ENCODE assay signal across 10 mouse cellular contexts in genomic region chr12:51346121-51346520, GRCm38 (mm10). TPM values are rescaled to one million over a fixed set of nuclear protein-coding genes. Genes with fewer than 3 reads are reported as not detected.
A peak's percentile ranks its signal among the peaks of the same experiment; 100 is the strongest.
DNase-seq lines count a peak whose midpoint lies in the region; ATAC-seq lines count a peak whose summit lies in the region.
"Had no signal": no experiment of that assay in that cellular context is flagged by ENCODE, and none has a peak within 500 bp of the region (broad histone marks: within the 10 kb centered on the region; RNA-seq: fewer than 3 reads in every experiment).

No protein-coding gene starts in this region.

- H3K27ac ChIP-seq in neural tube, embryonic 15.5 days (replicated peaks), result no peak overlapping the region
- H3K27ac ChIP-seq: hindbrain, embryonic 15.5 days had no signal

- H3K9ac ChIP-seq in neural tube, embryonic 15.5 days (replicated peaks), result no peak overlapping the region
- H3K9ac ChIP-seq: hindbrain, embryonic 15.5 days had no signal

- H3K36me3 ChIP-seq in neural tube, embryonic 15.5 days, result no peaks in the 10 kb centered on the region
- H3K36me3 ChIP-seq: hindbrain, embryonic 15.5 days had no signal

- no peak for ATAC-seq in neural tube, embryonic 15.5 days (ENCODE audit: low FRiP score)

- WGBS in neural tube, embryonic 15.5 days, result 33% methylated on average over 4 of the region's 4 CpGs

- DNase-seq in left cerebral cortex, postnatal 4 days, result peak; percentile 10
- no peak for DNase-seq in left cerebral cortex, postnatal 25 days (ENCODE audit: low spot score in 2 of 2)
- DNase-seq in cerebellum, postnatal 14 days, result peak; percentile 12 to 29
- DNase-seq in kidney, postnatal 10 days, result peak; percentile 43
- peak; percentile 67 for DNase-seq in retina, postnatal 1 day
- DNase-seq in left cerebral cortex, postnatal 10 days (ENCODE audit: extremely low spot score in 1 of 2, low spot score in 2 of 2), result no peak
- DNase-seq in spleen, postnatal 4 days (ENCODE audit: low spot score in 2 of 2), result no peak

- peaks cover 27% of the 10 kb centered on the region for H3K4me1 ChIP-seq in neural tube, embryonic 15.5 days

- no peaks in the 10 kb centered on the region for H3K27me3 ChIP-seq in neural tube, embryonic 15.5 days (replicated peaks)
- H3K27me3 ChIP-seq: hindbrain, embryonic 15.5 days had no signal

- H3K9me3 ChIP-seq in neural tube, embryonic 15.5 days (replicated peaks), result no peaks in the 10 kb centered on the region
- H3K9me3 ChIP-seq: hindbrain, embryonic 15.5 days had no signal

- intact Hi-C loops in left cerebral cortex, postnatal 4 days (cut with DNase I), result no loop called here
- intact Hi-C loops in left cerebral cortex, postnatal 25 days (cut with DNase I), result loop anchor here (5.0 kb wide), 1 partner anchor 1974 kb away; no protein-coding TSS in a partner anchor
- intact Hi-C loops in left cerebral cortex, postnatal 10 days (cut with DNase I), result no loop called here

- H3K4me3 ChIP-seq in neural tube, embryonic 15.5 days (replicated peaks), result no peak overlapping the region
- H3K4me3 ChIP-seq: hindbrain, embryonic 15.5 days; megakaryocyte, embryonic 14.5 days had no signal

- H3K4me2 ChIP-seq in neural tube, embryonic 15.5 days, result no peak overlapping the region

RNA-seq across cellular contexts. Expression of gene G2e3, which starts 1.7 kb away (rescaled TPM):
- total RNA-seq in left cerebral cortex, postnatal 4 days (2021), result 10 to 100 TPM; 23.1 to 23.9 TPM
- 1 to 10 TPM; 9.0 to 9.4 TPM for total RNA-seq in left cerebral cortex, postnatal 25 days (2021)
- total RNA-seq in left cerebral cortex, postnatal 10 days (2021), result 10 to 100 TPM; 11.0 to 11.8 TPM
- polyA plus RNA-seq in neural tube, embryonic 15.5 days (2015; fragmentation: Nextera tagmentation; extraction: Ambion mirVana), result 13.3 and 13.4 TPM in 2 replicates

RNA-seq across cellular contexts. Expression of gene Scfd1, which starts 31.2 kb away (rescaled TPM):
- total RNA-seq in left cerebral cortex, postnatal 4 days (2021), result 10 to 100 TPM; 45.4 to 46.9 TPM
- total RNA-seq in left cerebral cortex, postnatal 25 days (2021), result 10 to 100 TPM; 38.1 to 40.7 TPM
- total RNA-seq in left cerebral cortex, postnatal 10 days (2021), result 10 to 100 TPM; 42.7 to 43.8 TPM
- 75.1 and 76.0 TPM in 2 replicates for polyA plus RNA-seq in neural tube, embryonic 15.5 days (2015; fragmentation: Nextera tagmentation; extraction: Ambion mirVana)

Comparison
In these comparisons a context has a peak if more than half of its experiments do, and no peak if none do; other contexts are left out.
1. DNase-seq: peak in left cerebral cortex, postnatal 4 days (single experiment), cerebellum, postnatal 14 days (2 of 2), kidney, postnatal 10 days (single experiment) and retina, postnatal 1 day (single experiment); none in left cerebral cortex, postnatal 25 days (0 of 2), left cerebral cortex, postnatal 10 days (0 of 2) and spleen, postnatal 4 days (0 of 2).